Mouse (Mus musculus) ES-Bruce4 (cell line): Measurements from ENCODE around the gene Cldn10.

Experiments
- CTCF ChIP-seq: IDR thresholded peaks from one replicate; pipeline ENCODE4 v1.8.1; 2011; ENCODE audit warnings: low read depth, low read length
- POLR2A ChIP-seq: IDR thresholded peaks from one replicate; pipeline ENCODE4 v1.8.1; 2011; ENCODE audit warnings: low read length; ENCODE audit not compliant: insufficient read depth

DNA sequence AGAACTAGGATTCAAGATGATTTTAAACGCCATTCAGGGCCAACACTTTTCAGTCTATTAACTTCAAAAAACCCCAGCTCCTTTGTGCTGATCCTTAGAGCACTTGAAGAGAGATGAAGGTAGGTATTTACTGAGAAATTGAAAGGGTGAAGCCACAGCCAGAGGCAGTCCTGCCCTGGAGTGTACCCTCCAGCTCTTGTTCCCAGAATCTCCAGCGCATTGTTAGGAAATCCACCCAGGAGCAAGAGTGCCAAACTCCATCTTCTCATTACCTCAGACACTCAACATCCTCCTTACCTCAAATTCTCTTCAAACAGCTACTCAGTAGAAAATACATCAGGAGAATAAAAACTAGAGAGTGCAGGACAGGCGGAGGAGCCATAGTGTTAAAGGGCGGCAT, 35.1 kb downstream of the Cldn10 start:
- no peak for TF ChIP-seq CTCF
- no peak for TF ChIP-seq POLR2A
